Mouse (Mus musculus): ENCODE results near the gene Oxtr. TPM values are rescaled to one million over a fixed set of nuclear protein-coding genes. Genes with fewer than 3 reads are reported as not detected.

Oxtr gene
- polyA plus RNA-seq, 1 experiment from 2014 or later = 2.4 TPM

DNA sequence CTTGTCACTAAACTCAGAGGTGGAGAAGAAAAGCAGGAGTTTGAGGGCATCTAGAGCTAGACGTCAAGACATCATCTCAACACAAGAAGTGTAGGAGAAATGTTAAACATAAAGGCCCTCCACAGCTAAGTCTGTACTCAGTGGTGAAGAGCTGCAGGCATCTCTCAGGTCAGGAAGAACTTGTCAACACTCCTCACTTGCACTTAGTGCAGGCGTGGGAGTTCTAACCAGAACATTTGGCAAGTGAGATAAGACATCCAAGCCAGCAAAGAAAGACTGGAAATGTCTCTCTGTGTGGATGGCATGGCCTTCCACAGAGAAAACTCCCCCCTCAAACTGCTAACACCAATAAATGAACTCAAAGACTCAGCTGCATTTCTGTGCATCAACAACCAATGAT lies 17.9 kb upstream of the Oxtr start:
- Histone ChIP-seq H3K4me3 (ENCODE audit: low read length) (no peak overlapping the region), H3K4me2 (ENCODE audit: low read length) (no peak overlapping the region), H3K36me3 (ENCODE audit: control insufficient read depth, insufficient read depth, low read length) (no peaks in the 10 kb centered on the region), H3K9me3 (ENCODE audit: control insufficient read depth, low read length) (no peaks in the 10 kb centered on the region), H3K27ac (ENCODE audit: low read depth, low read length) (no peak overlapping the region), H3K27me3 (replicated peaks; ENCODE audit: control insufficient read depth, insufficient read depth, low read length) (0 out of 2 replicates have a peak, but pooled peaks cover 2% of the 10 kb centered on the region), H3K4me1 (ENCODE audit: control insufficient read depth, insufficient read depth, low read depth, low read length) (no peaks in the 10 kb centered on the region; the same call in 1 of the 2 replicates), H3K9ac (ENCODE audit: low read depth, low read length) (no peak overlapping the region)
- WGBS = 82% methylated on average over 2 of the region's 2 CpGs
- ATAC-seq = no peak

DNA sequence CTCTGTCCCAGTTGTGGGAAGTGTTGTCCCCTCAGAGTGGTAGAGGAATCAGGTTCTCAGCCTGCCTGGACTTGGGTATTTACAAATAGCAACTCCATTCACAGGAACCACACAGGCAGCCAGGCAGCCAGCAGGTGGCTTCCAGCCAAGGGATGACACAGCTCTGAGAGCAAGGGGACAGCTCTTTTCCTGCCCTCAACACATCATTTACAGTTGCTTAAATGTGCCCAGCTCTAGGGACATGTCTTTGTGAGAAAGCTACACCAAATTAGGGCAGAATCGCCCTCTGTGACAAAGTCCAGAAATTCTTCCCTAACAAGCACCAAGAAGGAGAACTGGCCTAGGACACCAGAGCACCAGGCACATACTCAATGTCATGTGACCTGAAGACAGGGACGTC lies 11.4 kb upstream of the Oxtr start:
- no peak overlapping the region for H3K4me3 ChIP-seq (ENCODE audit: low read length)
- no peak overlapping the region for H3K4me2 ChIP-seq (ENCODE audit: low read length)
- H3K9me3 ChIP-seq (ENCODE audit: control insufficient read depth, low read length) = no peaks in the 10 kb centered on the region
- H3K4me1 ChIP-seq (ENCODE audit: control insufficient read depth, insufficient read depth, low read depth, low read length) = no peaks in the 10 kb centered on the region
- H3K36me3 ChIP-seq (ENCODE audit: control insufficient read depth, insufficient read depth, low read length) = no peaks in the 10 kb centered on the region
- no peak overlapping the region for H3K27ac ChIP-seq (ENCODE audit: low read depth, low read length)
- 82% methylated on average over 2 of the region's 2 CpGs for WGBS
- no peak overlapping the region for H3K9ac ChIP-seq (ENCODE audit: low read depth, low read length)
- no peak for ATAC-seq
- H3K27me3 ChIP-seq (replicated peaks; ENCODE audit: control insufficient read depth, insufficient read depth, low read length) = no peaks in the 10 kb centered on the region

DNA sequence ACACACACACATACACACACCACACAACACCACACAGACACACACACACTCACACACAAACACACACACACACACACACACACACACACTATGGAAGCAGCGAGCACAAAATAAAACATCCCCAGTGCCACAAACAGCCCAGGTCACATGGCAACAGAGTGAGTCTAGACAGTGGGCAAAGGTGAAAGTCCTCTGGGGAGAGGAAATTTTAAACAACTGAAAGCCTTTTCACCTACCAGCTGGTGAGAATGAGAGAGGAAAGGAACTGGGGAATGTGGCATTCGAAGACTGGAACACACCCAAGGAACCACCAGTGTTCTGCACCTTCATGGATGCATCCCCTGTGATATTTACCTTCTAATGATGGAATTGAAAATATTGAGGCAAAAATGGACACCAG lies 9.7 kb upstream of the Oxtr start:
- no peak overlapping the region for H3K27ac ChIP-seq (ENCODE audit: low read depth, low read length)
- no peaks in the 10 kb centered on the region for H3K4me1 ChIP-seq (ENCODE audit: control insufficient read depth, insufficient read depth, low read depth, low read length)
- WGBS = 87% methylated on average over 2 of the region's 2 CpGs
- no peaks in the 10 kb centered on the region for H3K9me3 ChIP-seq (ENCODE audit: control insufficient read depth, low read length)
- no peaks in the 10 kb centered on the region for H3K36me3 ChIP-seq (ENCODE audit: control insufficient read depth, insufficient read depth, low read length)
- no peak overlapping the region for H3K4me2 ChIP-seq (ENCODE audit: low read length)
- H3K9ac ChIP-seq (ENCODE audit: low read depth, low read length) = no peak overlapping the region
- H3K27me3 ChIP-seq (replicated peaks; ENCODE audit: control insufficient read depth, insufficient read depth, low read length) = no peaks in the 10 kb centered on the region
- H3K4me3 ChIP-seq (ENCODE audit: low read length) = no peak overlapping the region
- ATAC-seq = no peak

DNA sequence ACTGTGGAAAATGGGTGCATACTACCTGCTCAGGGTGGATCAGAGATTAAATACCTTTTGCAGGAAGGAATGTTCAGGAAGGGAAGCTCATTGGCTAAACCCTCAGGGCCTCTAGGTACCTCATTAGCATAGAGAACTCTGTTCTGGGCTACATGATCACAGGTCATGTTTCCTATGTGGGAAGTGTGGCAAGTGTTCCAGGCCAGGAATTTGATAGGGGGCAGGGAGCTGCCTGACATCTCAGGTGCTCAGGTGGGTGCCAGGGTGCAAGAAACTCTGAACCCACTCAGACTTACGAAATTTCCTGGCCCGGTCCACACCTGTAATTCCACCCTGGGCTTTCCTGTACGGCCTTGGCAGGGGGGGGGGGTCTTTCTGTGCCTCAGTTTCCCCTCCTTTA lies 9.0 kb upstream of the Oxtr start:
- Histone ChIP-seq H3K27ac (ENCODE audit: low read depth, low read length) (no peak overlapping the region), H3K9ac (ENCODE audit: low read depth, low read length) (no peak overlapping the region), H3K27me3 (replicated peaks; ENCODE audit: control insufficient read depth, insufficient read depth, low read length) (no peaks in the 10 kb centered on the region), H3K36me3 (ENCODE audit: control insufficient read depth, insufficient read depth, low read length) (no peaks in the 10 kb centered on the region), H3K4me3 (ENCODE audit: low read length) (no peak overlapping the region), H3K9me3 (ENCODE audit: control insufficient read depth, low read length) (no peaks in the 10 kb centered on the region), H3K4me2 (ENCODE audit: low read length) (no peak overlapping the region), H3K4me1 (ENCODE audit: control insufficient read depth, insufficient read depth, low read depth, low read length) (no peaks in the 10 kb centered on the region)
- ATAC-seq = no peak
- WGBS = 100% methylated on average over 3 of the region's 3 CpGs

DNA sequence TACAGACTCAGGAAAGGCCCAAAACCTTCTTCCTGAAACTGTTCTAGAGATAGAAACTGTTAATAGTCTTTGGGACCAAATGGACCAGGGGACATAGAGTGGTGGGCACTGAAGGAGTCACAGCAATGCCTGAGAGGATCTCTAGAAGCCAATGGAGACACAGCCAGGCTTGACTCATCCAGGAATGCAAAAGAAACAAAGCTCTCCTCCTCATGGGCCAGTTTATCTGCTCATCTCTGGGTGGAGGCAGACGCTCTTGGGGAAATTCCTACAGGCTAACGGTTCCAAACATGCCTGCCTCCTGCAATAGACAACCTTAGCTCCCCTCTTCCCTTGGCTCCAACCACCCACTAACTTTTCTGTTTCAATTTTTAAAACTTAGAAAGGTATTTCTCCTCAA lies 7.7 kb upstream of the Oxtr start:
- 79% methylated on average over 2 of the region's 2 CpGs for WGBS

DNA sequence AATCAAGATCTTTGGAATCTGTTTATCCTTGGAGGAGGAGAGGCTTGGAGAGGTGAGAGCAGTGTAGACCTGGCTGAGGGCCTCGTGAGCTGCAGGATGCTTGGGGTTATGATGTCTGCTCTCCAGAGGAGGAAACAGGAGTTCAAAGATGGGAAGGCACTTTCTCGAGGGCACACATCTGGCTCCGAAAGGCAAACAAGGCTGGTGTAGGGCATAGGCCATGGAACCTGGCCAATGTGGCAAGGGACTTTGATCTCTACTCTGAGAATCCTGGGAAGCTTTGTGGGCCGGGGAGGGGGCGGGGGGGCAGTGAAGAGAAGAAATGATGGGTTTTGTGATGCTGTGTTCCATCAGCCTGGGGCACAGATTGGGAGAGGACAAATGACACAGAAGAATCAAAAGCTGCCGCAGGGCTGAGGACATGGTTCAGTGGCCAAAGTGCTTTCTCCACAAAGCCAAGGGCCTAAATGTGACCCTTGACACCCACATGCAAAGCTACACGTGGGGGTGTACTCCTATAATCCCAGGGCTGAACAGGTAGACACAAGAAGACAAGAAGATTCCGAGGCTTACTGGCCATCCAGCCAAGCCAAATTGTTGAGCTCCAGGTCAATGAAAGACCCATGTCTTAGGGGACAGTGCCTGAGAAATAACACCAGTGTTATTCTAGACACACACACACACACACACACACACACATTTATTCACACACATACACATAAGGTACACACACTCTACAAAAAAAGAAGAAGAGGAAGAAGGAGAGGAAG lies 6.7 kb upstream of the Oxtr start:
- Histone ChIP-seq H3K9me3 (ENCODE audit: control insufficient read depth, low read length) (no peaks in the 10 kb centered on the region), H3K4me1 (ENCODE audit: control insufficient read depth, insufficient read depth, low read depth, low read length) (no peaks in the 10 kb centered on the region), H3K4me3 (ENCODE audit: low read length) (no peak overlapping the region), H3K27ac (ENCODE audit: low read depth, low read length) (no peak overlapping the region), H3K36me3 (ENCODE audit: control insufficient read depth, insufficient read depth, low read length) (no peaks in the 10 kb centered on the region), H3K4me2 (ENCODE audit: low read length) (no peak overlapping the region), H3K9ac (ENCODE audit: low read depth, low read length) (no peak overlapping the region), H3K27me3 (replicated peaks; ENCODE audit: control insufficient read depth, insufficient read depth, low read length) (no peaks in the 10 kb centered on the region; the same call in 1 of the 2 replicates)
- ATAC-seq = no peak
- WGBS = 67% methylated on average over 8 of the region's 8 CpGs

More for the DNA sequence above, 7.7 kb upstream of the Oxtr start:
- Histone ChIP-seq H3K27me3 (replicated peaks; ENCODE audit: control insufficient read depth, insufficient read depth, low read length) (no peaks in the 10 kb centered on the region), H3K4me1 (ENCODE audit: control insufficient read depth, insufficient read depth, low read depth, low read length) (no peaks in the 10 kb centered on the region), H3K36me3 (ENCODE audit: control insufficient read depth, insufficient read depth, low read length) (no peaks in the 10 kb centered on the region), H3K9ac (ENCODE audit: low read depth, low read length) (no peak overlapping the region), H3K27ac (ENCODE audit: low read depth, low read length) (no peak overlapping the region), H3K4me3 (ENCODE audit: low read length) (no peak overlapping the region), H3K9me3 (ENCODE audit: control insufficient read depth, low read length) (no peaks in the 10 kb centered on the region), H3K4me2 (ENCODE audit: low read length) (no peak overlapping the region)
- ATAC-seq = no peak

DNA sequence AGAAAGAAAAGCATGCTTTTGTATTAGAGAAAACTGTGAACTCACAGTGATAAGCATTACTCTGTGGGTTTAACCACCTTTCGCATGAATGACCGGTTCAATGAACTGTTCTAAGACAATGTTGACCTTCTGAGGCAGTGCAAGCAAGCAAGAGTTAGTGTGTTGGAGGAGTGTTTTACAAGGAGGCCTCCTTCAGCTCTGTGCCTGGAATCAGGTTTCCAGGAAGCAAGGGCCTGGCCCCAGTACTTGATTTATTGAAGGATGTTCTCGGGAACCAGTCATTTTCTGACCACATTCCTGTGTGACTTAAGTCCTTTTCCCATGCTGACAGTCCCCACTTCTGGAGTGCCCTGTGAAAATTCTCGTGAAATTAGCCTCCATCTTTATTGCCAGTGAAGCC lies 5.5 kb upstream of the Oxtr start:
- H3K4me3 ChIP-seq (ENCODE audit: low read length) = no peak overlapping the region
- H3K27me3 ChIP-seq (replicated peaks; ENCODE audit: control insufficient read depth, insufficient read depth, low read length) = no peaks in the 10 kb centered on the region; the same call in 1 of the 2 replicates
- no peaks in the 10 kb centered on the region for H3K9me3 ChIP-seq (ENCODE audit: control insufficient read depth, low read length)
- H3K36me3 ChIP-seq (ENCODE audit: control insufficient read depth, insufficient read depth, low read length) = no peaks in the 10 kb centered on the region
- WGBS = 60% methylated on average over 4 of the region's 4 CpGs
- ATAC-seq = no peak
- no peak overlapping the region for H3K9ac ChIP-seq (ENCODE audit: low read depth, low read length)
- no peak overlapping the region for H3K4me2 ChIP-seq (ENCODE audit: low read length)
- no peak overlapping the region for H3K27ac ChIP-seq (ENCODE audit: low read depth, low read length)
- H3K4me1 ChIP-seq (ENCODE audit: control insufficient read depth, insufficient read depth, low read depth, low read length) = peaks cover 4% of the 10 kb centered on the region; the same call in 1 of the 2 replicates

DNA sequence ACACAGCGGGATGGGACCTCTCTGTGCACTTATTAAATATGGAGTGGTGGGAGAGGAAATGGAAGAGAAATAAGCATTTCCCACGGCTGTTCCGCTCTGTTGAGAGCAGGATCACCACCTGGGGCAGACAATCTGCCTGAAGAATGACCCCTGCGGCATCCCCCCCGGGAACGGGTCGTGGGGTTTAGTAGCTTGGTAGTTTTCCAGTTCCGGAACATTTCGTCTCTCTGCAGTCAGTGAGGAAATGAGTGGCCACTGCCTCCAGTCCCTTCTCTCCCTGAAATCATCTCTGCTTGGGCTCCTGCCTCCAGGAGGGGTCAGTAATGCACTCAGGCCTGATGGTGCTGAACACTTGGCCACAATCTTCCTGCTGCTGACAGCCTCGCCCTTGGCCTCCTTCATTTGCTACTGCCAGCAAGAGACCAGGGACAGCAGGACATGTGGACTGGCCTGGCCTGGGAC lies 4.9 kb upstream of the Oxtr start:
- no peak for ATAC-seq
- Histone ChIP-seq H3K4me1 (ENCODE audit: control insufficient read depth, insufficient read depth, low read depth, low read length) (peaks cover 4% of the 10 kb centered on the region), H3K9me3 (ENCODE audit: control insufficient read depth, low read length) (no peaks in the 10 kb centered on the region), H3K36me3 (ENCODE audit: control insufficient read depth, insufficient read depth, low read length) (no peaks in the 10 kb centered on the region), H3K27ac (ENCODE audit: low read depth, low read length) (no peak overlapping the region), H3K27me3 (replicated peaks; ENCODE audit: control insufficient read depth, insufficient read depth, low read length) (peaks cover 5% of the 10 kb centered on the region), H3K4me2 (ENCODE audit: low read length) (no peak overlapping the region), H3K4me3 (ENCODE audit: low read length) (no peak overlapping the region), H3K9ac (ENCODE audit: low read depth, low read length) (no peak overlapping the region)
- 43% methylated on average over 10 of the region's 10 CpGs for WGBS

DNA sequence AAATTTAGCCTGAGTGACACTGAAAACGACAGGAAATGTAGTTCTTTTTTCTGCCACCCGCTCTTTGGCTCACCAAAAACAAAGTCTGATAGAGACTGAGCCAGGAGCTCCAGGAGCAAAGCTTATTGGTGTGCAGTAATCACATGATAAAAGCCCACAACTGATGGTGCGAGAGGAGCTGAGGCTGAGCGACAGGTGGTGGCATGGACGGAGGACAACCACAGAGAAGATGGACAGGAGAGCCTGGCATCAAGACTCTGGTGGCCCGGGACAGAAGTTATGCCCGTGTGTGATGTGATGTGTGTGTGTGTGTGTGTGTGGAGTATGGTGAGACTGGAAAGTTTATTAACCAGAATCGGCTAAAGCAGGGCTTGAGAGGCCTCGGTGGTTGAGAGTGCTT lies 3.6 kb upstream of the Oxtr start:
- H3K9me3 ChIP-seq (ENCODE audit: control insufficient read depth, low read length) = no peaks in the 10 kb centered on the region
- 90% methylated on average over 9 of the region's 9 CpGs for WGBS
- no peak for ATAC-seq
- no peak overlapping the region for H3K9ac ChIP-seq (ENCODE audit: low read depth, low read length)
- H3K4me3 ChIP-seq (ENCODE audit: low read length) = no peak overlapping the region
- H3K4me1 ChIP-seq (ENCODE audit: control insufficient read depth, insufficient read depth, low read depth, low read length) = peaks cover 13% of the 10 kb centered on the region
- no peak overlapping the region for H3K27ac ChIP-seq (ENCODE audit: low read depth, low read length)
- no peaks in the 10 kb centered on the region for H3K36me3 ChIP-seq (ENCODE audit: control insufficient read depth, insufficient read depth, low read length)
- H3K4me2 ChIP-seq (ENCODE audit: low read length) = no peak overlapping the region
- peaks cover 16% of the 10 kb centered on the region for H3K27me3 ChIP-seq (replicated peaks; ENCODE audit: control insufficient read depth, insufficient read depth, low read length)
